Mouse (Mus musculus) c-Kit-positive CD71-positive TER-119-negative erythroid progenitor cells, embryonic 14.5 days (primary cell): Measurements from ENCODE around the gene Hist2h3c1.
"Not testable (repeated sequence)": the region's sequence is repeated elsewhere in the genome, so short reads cannot be mapped to it uniquely, and the experiment has no call there.

ENCODE experiments used
- DNase-seq: peaks from one replicate; pipeline ENCODE4 v3.0.0-alpha.2; 2013; ENCODE audit warnings: low read depth

Gene Hist2h3c1

GRCm38 (mm10) chr3:96255926-96256593 lies 9.6 kb downstream of the Hist2h3c1 start:
- no peak for DNase-seq

- no peak for DNase-seq
These were observed 10.7 kb downstream of the Hist2h3c1 start for GRCm38 (mm10) chr3:96257190-96257589.

GRCm38 (mm10) chr3:96260220-96260619 lies 13.7 kb downstream of the Hist2h3c1 start:
- no peak for DNase-seq

GRCm38 (mm10) chr3:96261623-96262022 lies 15.1 kb downstream of the Hist2h3c1 start:
- DNase-seq: no peak

GRCm38 (mm10) chr3:96262216-96262875 lies 15.9 kb downstream of the Hist2h3c1 start:
- DNase-seq: peak; percentile 78

- peak; percentile 96 for DNase-seq
These were observed 16.6 kb downstream of the Hist2h3c1 start, which contains the start of gene Hist2h4 for GRCm38 (mm10) chr3:96262979-96263550. Gene Hist2h4 (minus strand): TSS chr3:96263311.

- no peak for DNase-seq
These were observed 17.3 kb downstream of the Hist2h3c1 start for GRCm38 (mm10) chr3:96263558-96264403.

- DNase-seq: no peak
These were observed 18.0 kb downstream of the Hist2h3c1 start for GRCm38 (mm10) chr3:96264404-96264949.

- no peak for DNase-seq
These were observed 19.7 kb downstream of the Hist2h3c1 start for GRCm38 (mm10) chr3:96266132-96266710.

GRCm38 (mm10) chr3:96267541-96267940 lies 21.1 kb downstream of the Hist2h3c1 start:
- no peak for DNase-seq

- peak; percentile 68 for DNase-seq
These were observed 21.7 kb downstream of the Hist2h3c1 start, which contains the start of gene Hist2h3b for GRCm38 (mm10) chr3:96268051-96268775. Gene Hist2h3b (plus strand): TSS chr3:96268654.

- not testable (repeated sequence) for DNase-seq
These were observed 22.4 kb downstream of the Hist2h3c1 start for GRCm38 (mm10) chr3:96268776-96269378.

- DNase-seq: peak; percentile 97
These were observed 23.3 kb downstream of the Hist2h3c1 start, which contains the start of gene Hist2h2bb for GRCm38 (mm10) chr3:96269511-96270474. Gene Hist2h2bb (plus strand): TSS chr3:96269752.

- DNase-seq: peak; percentile 59
These were observed 27.3 kb downstream of the Hist2h3c1 start for GRCm38 (mm10) chr3:96273591-96274465.

- no peak for DNase-seq
These were observed 30.9 kb downstream of the Hist2h3c1 start for GRCm38 (mm10) chr3:96277428-96277799.

- peak; percentile 78 for DNase-seq
These were observed 31.5 kb downstream of the Hist2h3c1 start for GRCm38 (mm10) chr3:96277800-96278624.

- DNase-seq: no peak
These were observed 34.2 kb downstream of the Hist2h3c1 start for GRCm38 (mm10) chr3:96280660-96281059.
